7 mouse cellular contexts compared by ENCODE assay signal in genomic region chr9:69458982-69459381, GRCm38 (mm10). TPM values are rescaled to one million over a fixed set of nuclear protein-coding genes. Genes with fewer than 3 reads are reported as not detected.
A peak's percentile ranks its signal among the peaks of the same experiment; 100 is the strongest.
DNase-seq lines count a peak whose midpoint lies in the region; ATAC-seq and TF ChIP-seq lines count a peak whose summit lies in the region.

No protein-coding gene starts in this region.

- peaks cover 5% of the 10 kb centered on the region; the same call in 1 of the 2 replicates for H3K4me1 ChIP-seq in embryonic facial prominence, embryonic 11.5 days (ENCODE audit: control insufficient read depth, insufficient read depth, low read length)
- peaks cover 63% of the 10 kb centered on the region for H3K4me1 ChIP-seq in limb, embryonic 14.5 days (ENCODE audit: control insufficient read depth, insufficient read depth, low read length)

- no peaks in the 10 kb centered on the region for H3K36me3 ChIP-seq in embryonic facial prominence, embryonic 11.5 days (replicated peaks; ENCODE audit: control insufficient read depth, insufficient read depth, low read depth, low read length)
- H3K36me3 ChIP-seq in limb, embryonic 14.5 days (ENCODE audit: control insufficient read depth, insufficient read depth, low read length): peaks cover 30% of the 10 kb centered on the region

- H3K27me3 ChIP-seq in embryonic facial prominence, embryonic 11.5 days (ENCODE audit: control insufficient read depth, insufficient read depth, low read length): no peaks in the 10 kb centered on the region
- no peaks in the 10 kb centered on the region for H3K27me3 ChIP-seq in limb, embryonic 14.5 days (ENCODE audit: control insufficient read depth, insufficient read depth, low read length)

- peak; percentile 80 for DNase-seq in adrenal gland, adult 2 months
- peak; percentile 92 for DNase-seq in embryonic facial prominence, embryonic 11.5 days (ENCODE audit: low spot score)
- DNase-seq in heart, postnatal 14 days: peak; percentile 60 to 62
- peak; percentile 87 for DNase-seq in limb, embryonic 14.5 days (ENCODE audit: low spot score)
- DNase-seq in thymus, postnatal 14 days: peak; percentile 57
- no peak for DNase-seq in cerebellum, adult 11-12 months
- DNase-seq in right cerebral cortex, postnatal 25 days: no peak

- 24% methylated on average over 2 of the region's 2 CpGs for WGBS in embryonic facial prominence, embryonic 11.5 days
- 5% methylated on average over 2 of the region's 2 CpGs for WGBS in limb, embryonic 14.5 days

- H3K4me2 ChIP-seq in embryonic facial prominence, embryonic 11.5 days (ENCODE audit: low read depth, low read length): no peak overlapping the region; the same call in 1 of the 2 replicates
- peak overlapping the region; percentile 37; the same call in 1 of the 2 replicates for H3K4me2 ChIP-seq in limb, embryonic 14.5 days (replicated peaks; ENCODE audit: low read depth, low read length, severe bottlenecking)

- no peak overlapping the region for H3K4me3 ChIP-seq in embryonic facial prominence, embryonic 11.5 days (ENCODE audit: low read depth, low read length)
- no peak overlapping the region for H3K4me3 ChIP-seq in limb, embryonic 14.5 days (replicated peaks; ENCODE audit: low read length)

- intact Hi-C loops in heart, postnatal 14 days (cut with DNase I): no loop called here

- ATAC-seq in embryonic facial prominence, embryonic 11.5 days (replicated peaks; ENCODE audit: insufficient number of reproducible peaks, low FRiP score, low TSS enrichment, low read depth): peak; percentile 79; the same call in 1 of the 2 replicates
- peak; percentile 46; the same call in 1 of the 2 replicates for ATAC-seq in limb, embryonic 14.5 days (ENCODE audit: low FRiP score, low read depth)

- TF ChIP-seq POLR2A in limb, embryonic 14.5 days (IDR thresholded peaks at IDR 0.05; ENCODE audit: borderline replicate concordance, extremely low read depth, insufficient read depth, insufficient read length): no peak

- H3K27ac ChIP-seq in embryonic facial prominence, embryonic 11.5 days (replicated peaks; ENCODE audit: low read depth, low read length): peak overlapping the region; percentile 71
- H3K27ac ChIP-seq in limb, embryonic 14.5 days (replicated peaks; ENCODE audit: low read depth, low read length): peak overlapping the region; percentile 82

- H3K9ac ChIP-seq in embryonic facial prominence, embryonic 11.5 days (replicated peaks; ENCODE audit: low read length): no peak overlapping the region
- H3K9ac ChIP-seq in limb, embryonic 14.5 days (ENCODE audit: low read depth, low read length, severe bottlenecking): no peak overlapping the region

- H3K9me3 ChIP-seq in embryonic facial prominence, embryonic 11.5 days (replicated peaks; ENCODE audit: control insufficient read depth, low read length): no peaks in the 10 kb centered on the region
- no peaks in the 10 kb centered on the region for H3K9me3 ChIP-seq in limb, embryonic 14.5 days (ENCODE audit: control insufficient read depth, low read length)

RNA-seq across cellular contexts. Expression of gene Anxa2, which starts 5.6 kb away (rescaled TPM):
- 100 to 1,000 TPM; 349 to 528 TPM for total RNA-seq in adrenal gland, adult 2 months (2021)
- 194 and 230 TPM in 2 replicates for polyA plus RNA-seq in adrenal gland, adult 2 months (2012; rRNA removed)
- polyA plus RNA-seq in embryonic facial prominence, embryonic 11.5 days (2014; fragmentation: Nextera tagmentation; extraction: Ambion mirVana): 288 and 316 TPM in 2 replicates
- total RNA-seq in heart, postnatal 14 days (2021): 100 to 1,000 TPM; 119 to 146 TPM
- polyA plus RNA-seq in limb, embryonic 14.5 days (2012; rRNA removed): 610 and 760 TPM in 2 replicates
- polyA plus RNA-seq in limb, embryonic 14.5 days (2014; fragmentation: Nextera tagmentation; extraction: Ambion mirVana): 1,278 and 1,417 TPM in 2 replicates

Comparison
In these comparisons a context has a peak if more than half of its experiments do, and no peak if none do; other contexts are left out.
1. DNase-seq: peak in adrenal gland, adult 2 months (single experiment), embryonic facial prominence, embryonic 11.5 days (single experiment), heart, postnatal 14 days (2 of 2), limb, embryonic 14.5 days (single experiment) and thymus, postnatal 14 days (single experiment); none in cerebellum, adult 11-12 months (single experiment) and right cerebral cortex, postnatal 25 days (single experiment).